Mouse (Mus musculus) lung, embryonic 14.5 days (tissue): ENCODE measurements at regions not wholly inside any gene's neighbourhood (a gene's known extent, or its start where the extent isn't known, plus 50 kb on each side); places are given as distances from the start of the nearest gene placed in this dataset.

Experiments used
- ATAC-seq: fragments of 200-750 bp; cut with Nextera tagmentation; 2 replicates; pipeline ENCODE4 v1.8.0; 2017; ENCODE audit warnings: mild to moderate bottlenecking, moderate TSS enrichment, moderate library complexity; ENCODE audit not compliant: insufficient read depth
- DNase-seq: peaks from one replicate; pipeline ENCODE4 v3.0.0-alpha.2; 2015
- H3K27ac ChIP-seq: fragments of 300-500 bp; sonication (generic); 2 replicates; pipeline ENCODE4 v1.5.1; 2014; ENCODE audit warnings: low read depth, mild to moderate bottlenecking, moderate library complexity
- H3K27me3 ChIP-seq: fragments of 300-500 bp; sonication (generic); 2 replicates; pipeline ENCODE4 v1.6.1; 2014; ENCODE audit warnings: low read length, control low read depth; ENCODE audit not compliant: insufficient read depth
- H3K36me3 ChIP-seq: fragments of 300-500 bp; sonication (generic); 2 replicates; pipeline ENCODE4 v1.6.1; 2014; ENCODE audit warnings: control low read depth; ENCODE audit not compliant: insufficient read depth
- H3K4me1 ChIP-seq: fragments of 300-500 bp; sonication (generic); 2 replicates; pipeline ENCODE4 v1.6.1; 2014; ENCODE audit warnings: antibody characterized with exemption, control low read depth; ENCODE audit not compliant: insufficient read depth
- H3K4me2 ChIP-seq: fragments of 300-500 bp; sonication (generic); 2 replicates; pipeline ENCODE4 v1.6.1; 2014; ENCODE audit warnings: mild to moderate bottlenecking
- H3K4me3 ChIP-seq: fragments of 300-500 bp; sonication (generic); 2 replicates; pipeline ENCODE4 v1.5.1; 2014; ENCODE audit warnings: low read depth, low read length
- H3K9ac ChIP-seq: fragments of 300-500 bp; sonication (generic); 2 replicates; pipeline ENCODE4 v1.6.1; 2014
- H3K9me3 ChIP-seq: fragments of 300-500 bp; sonication (generic); 2 replicates; pipeline ENCODE4 v1.6.1; 2016; ENCODE audit warnings: low read depth, low read length, control low read depth
- CTCF ChIP-seq: IDR thresholded peaks from 2 replicates; pipeline ENCODE4 v1.5.1; 2016; ENCODE audit warnings: antibody characterized with exemption, low read depth
- WGBS: fragments of 180-500 bp; shearing (Covaris S2); extraction: QIAGEN DNeasy Blood & Tissue Kit; methylation state at CpG from one replicate; pipeline ENCODE4 v1.1.7; 2014; 5-methylcytosine and 5-hydroxymethylcytosine counted together

- Histone ChIP-seq H3K36me3 (no peaks in the 10 kb centered on the region), H3K4me2 (peak overlapping the region; percentile 13; the same call in 1 of the 2 replicates), H3K27me3 (no peaks in the 10 kb centered on the region), H3K4me3 (no peak overlapping the region), H3K9me3 (no peaks in the 10 kb centered on the region), H3K9ac (no peak overlapping the region), H3K4me1 (peaks cover 67% of the 10 kb centered on the region), H3K27ac (peak overlapping the region; percentile 97)
- peak; percentile 7; the same call in 1 of the 2 replicates for ATAC-seq
- DNase-seq: no peak
- TF ChIP-seq CTCF: no peak
- WGBS: 79% methylated on average over 9 of the region's 9 CpGs
These were observed 136.2 kb upstream of the Haao start for GRCm38 (mm10) chr17:83983837-83984388.

- 12% methylated on average over 18 of the region's 18 CpGs for WGBS
- peak overlapping the region; percentile 51 for H3K9ac ChIP-seq
- DNase-seq: peak; percentile 95
These were observed 135.5 kb upstream of the Haao start for GRCm38 (mm10) chr17:83983070-83983836.

GRCm38 (mm10) chr17:83982700-83983069 lies 134.9 kb upstream of the Haao start:
- Histone ChIP-seq H3K9ac (peak overlapping the region; percentile 51), H3K27me3 (no peaks in the 10 kb centered on the region), H3K4me3 (no peak overlapping the region), H3K36me3 (no peaks in the 10 kb centered on the region), H3K4me2 (no peak overlapping the region; the same call in 1 of the 2 replicates), H3K4me1 (peaks cover 64% of the 10 kb centered on the region), H3K27ac (peak overlapping the region; percentile 97), H3K9me3 (no peaks in the 10 kb centered on the region)
- no peak for TF ChIP-seq CTCF
- DNase-seq (no peak), ATAC-seq (peak; percentile 3)
- WGBS: 28% methylated on average over 8 of the region's 8 CpGs

More at GRCm38 (mm10) chr17:83983070-83983836, 135.5 kb upstream of the Haao start:
- no peaks in the 10 kb centered on the region for H3K9me3 ChIP-seq
- H3K4me3 ChIP-seq: no peak overlapping the region
- no peaks in the 10 kb centered on the region for H3K27me3 ChIP-seq
- H3K27ac ChIP-seq: peak overlapping the region; percentile 97
- peak; percentile 81 for ATAC-seq
- H3K4me2 ChIP-seq: peak overlapping the region; percentile 13; the same call in 1 of the 2 replicates
- H3K4me1 ChIP-seq: peaks cover 65% of the 10 kb centered on the region
- TF ChIP-seq CTCF: 0 out of 2 replicates have a peak, but pooled peaks have one; percentile 9
- H3K36me3 ChIP-seq: no peaks in the 10 kb centered on the region

GRCm38 (mm10) chr17:83978858-83979470 lies 131.2 kb upstream of the Haao start:
- no peak overlapping the region for H3K27ac ChIP-seq
- no peaks in the 10 kb centered on the region for H3K9me3 ChIP-seq
- TF ChIP-seq CTCF: no peak
- WGBS: 57% methylated on average over 7 of the region's 7 CpGs
- H3K4me3 ChIP-seq: no peak overlapping the region
- no peaks in the 10 kb centered on the region for H3K27me3 ChIP-seq
- H3K4me2 ChIP-seq: no peak overlapping the region
- no peak overlapping the region for H3K9ac ChIP-seq
- H3K4me1 ChIP-seq: peaks cover 42% of the 10 kb centered on the region
- DNase-seq: no peak
- no peaks in the 10 kb centered on the region for H3K36me3 ChIP-seq
- no peak for ATAC-seq

- Histone ChIP-seq H3K9me3 (no peaks in the 10 kb centered on the region), H3K9ac (no peak overlapping the region)
- 71% methylated on average over 11 of the region's 11 CpGs for WGBS
These were observed 130.0 kb upstream of the Haao start for GRCm38 (mm10) chr17:83977725-83978124.

GRCm38 (mm10) chr17:83975813-83976212 lies 128.1 kb upstream of the Haao start:
- Histone ChIP-seq H3K4me1 (peaks cover 15% of the 10 kb centered on the region), H3K27ac (no peak overlapping the region), H3K27me3 (no peaks in the 10 kb centered on the region), H3K9me3 (no peaks in the 10 kb centered on the region), H3K9ac (no peak overlapping the region), H3K4me3 (no peak overlapping the region), H3K36me3 (no peaks in the 10 kb centered on the region), H3K4me2 (no peak overlapping the region)
- TF ChIP-seq CTCF: no peak
- ATAC-seq (no peak), DNase-seq (no peak)
- 83% methylated on average over 7 of the region's 7 CpGs for WGBS

More at GRCm38 (mm10) chr17:83977725-83978124, 130.0 kb upstream of the Haao start:
- no peak for TF ChIP-seq CTCF
- Histone ChIP-seq H3K4me3 (no peak overlapping the region), H3K4me1 (peaks cover 32% of the 10 kb centered on the region), H3K27ac (peak overlapping the region; percentile 66; the same call in 1 of the 2 replicates), H3K27me3 (no peaks in the 10 kb centered on the region), H3K36me3 (no peaks in the 10 kb centered on the region), H3K4me2 (no peak overlapping the region)
- DNase-seq (no peak), ATAC-seq (no peak)
